Mouse (Mus musculus) hindbrain, embryonic 16.5 days (tissue): Measurements from ENCODE around the gene Adss. TPM values are rescaled to one million over a fixed set of nuclear protein-coding genes. Genes with fewer than 3 reads are reported as not detected.

ENCODE experiments used
- ATAC-seq: fragments of 200-750 bp; cut with Nextera tagmentation; 2 replicates; pipeline ENCODE4 v1.8.0; 2017; ENCODE audit warnings: moderate TSS enrichment, moderate library complexity
- H3K27ac ChIP-seq: fragments of 300-500 bp; sonication (generic); 2 replicates; pipeline ENCODE4 v1.5.1; 2014; ENCODE audit warnings: low read depth, mild to moderate bottlenecking, control low read depth, low read length, moderate library complexity
- H3K27me3 ChIP-seq: fragments of 300-500 bp; sonication (generic); replicated peaks from 2 replicates; pipeline ENCODE4 v1.6.1; 2014; ENCODE audit warnings: low read length; ENCODE audit not compliant: control insufficient read depth, insufficient read depth
- H3K36me3 ChIP-seq: fragments of 300-500 bp; sonication (generic); 2 replicates; pipeline ENCODE4 v1.6.1; 2014; ENCODE audit warnings: mild to moderate bottlenecking, low read length, moderate library complexity, mixed read lengths; ENCODE audit not compliant: control insufficient read depth, insufficient read depth
- H3K4me1 ChIP-seq: fragments of 300-500 bp; sonication (generic); 2 replicates; pipeline ENCODE4 v1.6.1; 2014; ENCODE audit warnings: low read depth, low read length; ENCODE audit not compliant: control insufficient read depth, insufficient read depth
- H3K4me2 ChIP-seq: fragments of 300-500 bp; sonication (generic); 2 replicates; pipeline ENCODE4 v1.6.1; 2014; ENCODE audit warnings: mild to moderate bottlenecking, low read length, control low read depth, moderate library complexity
- H3K4me3 ChIP-seq: fragments of 300-500 bp; sonication (generic); 2 replicates; pipeline ENCODE4 v1.5.1; 2014; ENCODE audit warnings: mild to moderate bottlenecking, low read length, control low read depth, moderate library complexity
- H3K9ac ChIP-seq: fragments of 300-500 bp; sonication (generic); 2 replicates; pipeline ENCODE4 v1.6.1; 2014; ENCODE audit warnings: low read depth, mild to moderate bottlenecking, control low read depth, low read length, moderate library complexity
- H3K9me3 ChIP-seq: fragments of 300-500 bp; sonication (generic); 2 replicates; pipeline ENCODE4 v1.6.1; 2014; ENCODE audit warnings: mild to moderate bottlenecking, low read length, moderate library complexity; ENCODE audit not compliant: control insufficient read depth
- WGBS: fragments of 180-500 bp; shearing (Covaris S2); extraction: QIAGEN DNeasy Blood & Tissue Kit; methylation state at CpG from one replicate; pipeline ENCODE4 v1.1.7; 2014; 5-methylcytosine and 5-hydroxymethylcytosine counted together
- polyA plus RNA-seq: library from polyadenylated mRNA; unstranded; fragments of >200 nt; fragmentation: Nextera tagmentation; extraction: Ambion mirVana; gene quantifications from 2 replicates; pipeline ENCODE4 v1.2.1, GENCODE M21; 2015

Gene Adss
- polyA plus RNA-seq, 1 experiment from 2014 or later: 57.4 TPM

- no peaks in the 10 kb centered on the region for H3K4me1 ChIP-seq
- no peak overlapping the region for H3K4me2 ChIP-seq
- H3K36me3 ChIP-seq: peaks cover 18% of the 10 kb centered on the region
- WGBS: 90% methylated on average over 2 of the region's 2 CpGs
- no peaks in the 10 kb centered on the region for H3K9me3 ChIP-seq
- H3K27me3 ChIP-seq: no peaks in the 10 kb centered on the region
- no peak overlapping the region for H3K27ac ChIP-seq
- no peak for ATAC-seq
- H3K4me3 ChIP-seq: no peak overlapping the region
- no peak overlapping the region for H3K9ac ChIP-seq
Measured at GRCm38 (mm10) chr1:177777397-177777796, 18.9 kb downstream of the Adss start.

DNA sequence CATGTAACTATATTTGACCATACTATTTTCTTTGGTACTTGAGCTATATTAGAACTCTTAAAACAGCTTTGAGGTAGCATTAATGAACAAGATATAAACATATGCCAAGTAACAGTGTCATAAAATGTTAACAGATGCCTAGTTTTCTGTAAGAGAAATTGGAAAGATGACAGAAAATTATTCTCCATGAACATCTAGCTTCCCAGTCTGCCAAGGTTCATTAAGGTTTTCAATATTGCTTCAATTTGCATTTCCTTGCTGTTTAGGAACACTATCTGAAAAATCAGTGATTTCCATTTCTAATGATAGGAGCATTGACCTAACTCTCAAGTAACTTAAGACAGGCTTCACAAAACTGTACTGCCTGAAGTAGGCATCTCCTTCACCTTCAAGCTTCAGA, 27.4 kb downstream of the Adss start:
- Histone ChIP-seq H3K4me1 (no peaks in the 10 kb centered on the region), H3K27me3 (no peaks in the 10 kb centered on the region), H3K9me3 (no peaks in the 10 kb centered on the region), H3K9ac (no peak overlapping the region), H3K4me3 (no peak overlapping the region), H3K36me3 (peaks cover 15% of the 10 kb centered on the region), H3K4me2 (no peak overlapping the region), H3K27ac (no peak overlapping the region)
- ATAC-seq: no peak

DNA sequence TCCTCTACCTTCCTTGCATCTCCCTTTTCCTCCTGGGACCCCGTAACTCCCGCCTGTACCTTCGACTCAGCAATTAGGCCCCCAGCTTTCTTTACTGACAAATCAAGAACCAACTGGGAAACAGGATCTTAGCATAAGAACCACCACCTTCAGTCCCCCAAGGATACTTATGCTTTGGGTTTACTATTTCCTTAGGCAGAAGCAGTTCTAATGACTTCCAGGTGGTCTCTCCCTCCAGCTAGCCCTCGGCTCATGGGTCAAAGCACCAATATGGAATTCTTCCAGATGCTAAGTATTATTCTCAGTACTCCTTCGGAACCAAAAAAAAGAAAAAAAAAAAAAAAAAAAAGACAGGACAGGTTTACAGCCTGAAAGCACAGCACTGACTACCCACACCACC, 39.1 kb downstream of the Adss start:
- no peaks in the 10 kb centered on the region for H3K4me1 ChIP-seq
- H3K27ac ChIP-seq: no peak overlapping the region
- 91% methylated on average over 5 of the region's 5 CpGs for WGBS

DNA sequence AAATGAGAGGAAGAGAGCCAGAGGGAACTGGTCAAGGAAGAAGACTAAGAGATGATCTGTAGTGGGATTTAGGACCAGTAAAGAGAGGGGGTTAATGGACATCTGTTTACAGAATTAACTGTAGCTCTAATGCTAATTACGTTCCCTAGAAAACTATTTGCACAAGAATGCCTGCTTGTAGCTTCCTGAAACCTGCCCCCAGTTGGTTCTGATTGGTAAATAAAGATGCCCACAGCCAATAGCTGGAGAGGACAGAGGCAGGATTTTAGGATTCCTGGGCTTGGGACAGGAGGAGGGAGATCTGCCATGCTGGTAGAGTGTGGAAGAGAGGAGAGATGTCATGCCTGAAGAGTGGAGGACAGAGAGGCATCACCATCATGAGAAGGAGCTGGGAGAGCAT, 42.8 kb downstream of the Adss start:
- H3K9me3 ChIP-seq: peaks cover 16% of the 10 kb centered on the region
- H3K36me3 ChIP-seq: no peaks in the 10 kb centered on the region
- no peak overlapping the region for H3K4me3 ChIP-seq
- H3K4me2 ChIP-seq: no peak overlapping the region
- 64% methylated on average over 1 of the region's 1 CpGs for WGBS
- no peak overlapping the region for H3K27ac ChIP-seq
- no peaks in the 10 kb centered on the region for H3K27me3 ChIP-seq
- H3K9ac ChIP-seq: no peak overlapping the region
- ATAC-seq: no peak
- no peaks in the 10 kb centered on the region for H3K4me1 ChIP-seq

More for the DNA sequence above, 39.1 kb downstream of the Adss start:
- Histone ChIP-seq H3K36me3 (no peaks in the 10 kb centered on the region), H3K9ac (no peak overlapping the region), H3K9me3 (no peaks in the 10 kb centered on the region), H3K27me3 (no peaks in the 10 kb centered on the region), H3K4me2 (no peak overlapping the region), H3K4me3 (no peak overlapping the region)
- ATAC-seq: no peak

DNA sequence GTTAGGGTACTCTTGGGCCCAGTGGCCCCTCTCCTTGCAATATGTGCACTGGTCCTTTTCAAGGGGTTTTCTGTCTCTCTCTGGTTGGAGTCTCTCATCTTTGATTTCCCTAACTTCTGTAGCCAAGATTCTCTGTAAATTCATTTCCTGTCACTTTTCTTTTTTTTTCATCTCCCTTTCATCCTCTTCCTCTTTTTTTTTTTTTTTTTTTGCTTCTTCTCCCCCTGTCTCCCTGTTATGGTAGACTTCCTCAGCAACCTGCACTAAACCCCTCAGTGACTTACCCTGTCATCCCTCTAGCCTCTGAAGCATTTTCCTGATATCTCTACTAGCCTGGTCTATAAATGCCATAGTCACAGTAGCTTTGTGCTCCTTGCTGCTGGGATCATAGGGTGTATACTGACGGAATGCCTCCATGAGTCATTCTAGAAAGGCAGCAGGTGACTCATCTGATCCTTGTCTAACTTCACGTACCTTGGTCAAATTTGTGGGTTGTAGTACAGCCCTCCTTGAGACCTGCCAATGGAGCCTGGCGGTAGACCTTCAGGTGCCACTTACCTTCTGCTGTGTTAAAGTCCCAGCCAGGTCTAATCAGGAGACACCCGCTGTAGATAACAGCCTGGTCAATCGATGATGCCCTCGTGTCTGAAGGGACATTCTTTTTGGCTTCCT, 48.3 kb downstream of the Adss start:
- WGBS: 97% methylated on average over 6 of the region's 6 CpGs
- no peak for ATAC-seq
- Histone ChIP-seq H3K9me3 (peaks cover 16% of the 10 kb centered on the region), H3K4me2 (no peak overlapping the region), H3K27ac (no peak overlapping the region), H3K27me3 (no peaks in the 10 kb centered on the region), H3K4me3 (no peak overlapping the region), H3K4me1 (no peaks in the 10 kb centered on the region), H3K36me3 (no peaks in the 10 kb centered on the region), H3K9ac (no peak overlapping the region)

- Histone ChIP-seq H3K9me3 (peaks cover 7% of the 10 kb centered on the region), H3K4me2 (no peak overlapping the region), H3K9ac (no peak overlapping the region), H3K27ac (no peak overlapping the region), H3K36me3 (no peaks in the 10 kb centered on the region), H3K4me3 (no peak overlapping the region), H3K4me1 (no peaks in the 10 kb centered on the region), H3K27me3 (no peaks in the 10 kb centered on the region)
- ATAC-seq: no peak
- 80% methylated on average over 7 of the region's 7 CpGs for WGBS
Measured at GRCm38 (mm10) chr1:177744521-177745325, 51.6 kb downstream of the Adss start.

DNA sequence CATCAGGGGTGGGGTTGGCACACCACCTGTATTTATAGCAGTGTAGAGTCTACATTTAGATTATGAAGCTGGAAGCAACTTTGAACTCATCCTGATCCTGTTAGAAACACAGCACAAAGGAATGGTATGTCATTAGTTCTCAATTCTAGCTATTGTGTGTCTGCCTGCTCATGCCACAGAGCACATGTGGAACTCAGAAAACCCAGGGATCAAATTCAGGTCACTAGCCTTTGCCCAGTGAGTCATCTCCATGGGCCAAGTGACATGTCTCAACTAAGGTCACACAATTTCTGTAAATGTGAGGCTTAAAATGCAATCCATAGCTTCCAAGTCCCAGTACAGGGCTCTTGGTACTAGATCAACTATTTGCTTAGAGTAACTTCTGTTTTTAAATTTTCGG, 54.2 kb downstream of the Adss start:
- H3K4me2 ChIP-seq: no peak overlapping the region
- H3K36me3 ChIP-seq: no peaks in the 10 kb centered on the region
- H3K9me3 ChIP-seq: no peaks in the 10 kb centered on the region
- no peaks in the 10 kb centered on the region for H3K4me1 ChIP-seq
- no peaks in the 10 kb centered on the region for H3K27me3 ChIP-seq
- no peak for ATAC-seq
- H3K27ac ChIP-seq: no peak overlapping the region
- H3K9ac ChIP-seq: no peak overlapping the region
- 85% methylated on average over 1 of the region's 1 CpGs for WGBS
- no peak overlapping the region for H3K4me3 ChIP-seq

- Histone ChIP-seq H3K4me2 (no peak overlapping the region), H3K36me3 (no peaks in the 10 kb centered on the region), H3K9ac (no peak overlapping the region), H3K4me1 (no peaks in the 10 kb centered on the region), H3K9me3 (no peaks in the 10 kb centered on the region), H3K27ac (no peak overlapping the region), H3K27me3 (no peaks in the 10 kb centered on the region), H3K4me3 (no peak overlapping the region)
- WGBS: 77% methylated on average over 1 of the region's 1 CpGs
- ATAC-seq: no peak
Measured at GRCm38 (mm10) chr1:177740707-177741106, 55.6 kb downstream of the Adss start.

GRCm38 (mm10) chr1:177737505-177738105, 58.7 kb downstream of the Adss start:
- Histone ChIP-seq H3K4me1 (no peaks in the 10 kb centered on the region), H3K36me3 (no peaks in the 10 kb centered on the region), H3K27ac (no peak overlapping the region), H3K9ac (no peak overlapping the region), H3K9me3 (no peaks in the 10 kb centered on the region), H3K4me2 (no peak overlapping the region), H3K4me3 (no peak overlapping the region), H3K27me3 (no peaks in the 10 kb centered on the region)
- 55% methylated on average over 6 of the region's 6 CpGs for WGBS
- no peak for ATAC-seq
